Mouse (Mus musculus) MEL (cell line): Measurements from ENCODE around the gene Stx2. TPM values are rescaled to one million over a fixed set of nuclear protein-coding genes. Genes with fewer than 3 reads are reported as not detected.

Experiments used
- DNase-seq: peaks from one replicate; pipeline ENCODE4 v3.0.0; 2011; ENCODE audit warnings: low read depth, low spot score
- H3K27ac ChIP-seq: 2 replicates; pipeline ENCODE4 v1.5.1; 2012; ENCODE audit warnings: low read depth, mild to moderate bottlenecking, control low read depth, low read length, moderate library complexity; ENCODE audit not compliant: control insufficient read depth
- H3K27me3 ChIP-seq, 2 experiments: fragments of 150-350 bp in 1 of 2; sonication (generic) in 1 of 2; 2 replicates each; pipeline ENCODE4 v1.6.1; 2012; ENCODE audit warnings: low read length in 2 of 2, mild to moderate bottlenecking in 2 of 2, improper control_type of control experiment in 1 of 2, moderate library complexity in 1 of 2; ENCODE audit not compliant: insufficient read depth in 2 of 2, control insufficient read depth in 1 of 2
- H3K36me3 ChIP-seq, 2 experiments: 2 replicates each; pipeline ENCODE4 v1.6.1; 2012 to 2014; ENCODE audit warnings: low read length in 2 of 2, improper control_type of control experiment in 1 of 2, inconsistent platforms in 1 of 2, mild to moderate bottlenecking in 1 of 2; ENCODE audit not compliant: insufficient read depth in 2 of 2, control insufficient read depth in 1 of 2
- H3K4me1 ChIP-seq, 2 experiments: fragments of 150-350 bp in 1 of 2; sonication (generic) in 1 of 2; 2 replicates each; pipeline ENCODE4 v1.6.1; 2012; ENCODE audit warnings: low read length in 2 of 2, improper control_type of control experiment in 1 of 2, mild to moderate bottlenecking in 1 of 2; ENCODE audit not compliant: insufficient read depth in 2 of 2, control insufficient read depth in 1 of 2
- H3K4me3 ChIP-seq, 2 experiments: fragments of 150-350 bp in 1 of 2; sonication (generic) in 1 of 2; 2 replicates each; pipeline ENCODE4 v1.5.1; 2012; ENCODE audit warnings: low read depth in 2 of 2, low read length in 2 of 2, mild to moderate bottlenecking in 2 of 2, moderate library complexity in 2 of 2, control low read depth in 1 of 2, improper control_type of control experiment in 1 of 2; ENCODE audit not compliant: control insufficient read depth in 1 of 2, insufficient read depth in 1 of 2
- H3K79me2 ChIP-seq: 2 replicates; pipeline ENCODE4 v1.6.1; 2012; ENCODE audit warnings: mild to moderate bottlenecking, low read length, moderate library complexity; ENCODE audit not compliant: control insufficient read depth, poor library complexity, insufficient read depth
- H3K9ac ChIP-seq: 2 replicates; pipeline ENCODE4 v1.6.1; 2012; ENCODE audit warnings: low read depth, mild to moderate bottlenecking, control low read depth, low read length, moderate library complexity; ENCODE audit not compliant: control insufficient read depth, poor library complexity, severe bottlenecking
- H3K9me3 ChIP-seq: fragments of 150-350 bp; sonication (generic); replicated peaks from 2 replicates; pipeline ENCODE4 v1.6.1; 2012; ENCODE audit warnings: mild to moderate bottlenecking, low read length, improper control_type of control experiment, moderate library complexity; ENCODE audit not compliant: insufficient read depth
- BHLHE40 ChIP-seq: IDR thresholded peaks from 2 replicates; pipeline ENCODE4 v1.6.1; 2012; ENCODE audit warnings: low read depth, mild to moderate bottlenecking, inconsistent platforms, low read length, improper control_type of control experiment, borderline replicate concordance
- CHD1 ChIP-seq: IDR thresholded peaks from 2 replicates; pipeline ENCODE4 v1.6.1; 2012; ENCODE audit warnings: low read depth, mild to moderate bottlenecking, inconsistent platforms, low read length, improper control_type of control experiment
- CHD2 ChIP-seq: IDR thresholded peaks from 2 replicates; pipeline ENCODE4 v1.6.1; 2011; ENCODE audit warnings: low read length, improper control_type of control experiment
- E2F4 ChIP-seq: IDR thresholded peaks from 2 replicates; pipeline ENCODE4 v1.6.1; 2011; ENCODE audit warnings: low read depth, low read length, improper control_type of control experiment, borderline replicate concordance
- ELF1 ChIP-seq: IDR thresholded peaks from 2 replicates; pipeline ENCODE4 v1.6.1; 2014; ENCODE audit warnings: low read depth, mild to moderate bottlenecking, inconsistent platforms, low read length, improper control_type of control experiment, moderate library complexity
- EP300 ChIP-seq, 2 experiments: IDR thresholded peaks; 2 replicates each; pipeline ENCODE4 v1.6.1; 2011; ENCODE audit warnings: improper control_type of control experiment in 2 of 2, low read length in 2 of 2, low read depth in 1 of 2, mild to moderate bottlenecking in 1 of 2
- ETS1 ChIP-seq: IDR thresholded peaks from 2 replicates; pipeline ENCODE4 v1.6.1; 2012; ENCODE audit warnings: low read depth, mild to moderate bottlenecking, inconsistent platforms, low read length, improper control_type of control experiment, moderate library complexity
- GABPA ChIP-seq: IDR thresholded peaks from 2 replicates; pipeline ENCODE4 v1.6.1; 2012; ENCODE audit warnings: low read depth, mild to moderate bottlenecking, inconsistent platforms, low read length, improper control_type of control experiment, moderate library complexity
- HCFC1 ChIP-seq: IDR thresholded peaks from 2 replicates; pipeline ENCODE4 v1.6.1; 2012; ENCODE audit warnings: low read depth, mild to moderate bottlenecking, inconsistent platforms, low read length, improper control_type of control experiment, moderate library complexity
- JUND ChIP-seq: IDR thresholded peaks from 2 replicates; pipeline ENCODE4 v1.6.1; 2011; ENCODE audit warnings: low read depth, mild to moderate bottlenecking, improper control_type of control experiment, low read length
- KAT2A ChIP-seq: conservative IDR thresholded peaks from 2 replicates; pipeline ENCODE4 v1.6.1; 2012; ENCODE audit warnings: low read depth, low read length, improper control_type of control experiment, inconsistent platforms
- MAFK ChIP-seq: IDR thresholded peaks from 2 replicates; pipeline ENCODE4 v1.6.1; 2011; ENCODE audit warnings: low read depth, mild to moderate bottlenecking, low read length, improper control_type of control experiment, borderline replicate concordance
- MAX ChIP-seq: IDR thresholded peaks from 2 replicates; pipeline ENCODE4 v1.6.1; 2011; ENCODE audit warnings: low read length, improper control_type of control experiment
- MAZ ChIP-seq: IDR thresholded peaks from 2 replicates; pipeline ENCODE4 v1.6.1; 2012; ENCODE audit warnings: low read depth, mild to moderate bottlenecking, inconsistent platforms, low read length, improper control_type of control experiment
- MXI1 ChIP-seq: IDR thresholded peaks from 2 replicates; pipeline ENCODE4 v1.6.1; 2011; ENCODE audit warnings: mild to moderate bottlenecking, low read depth, low read length, improper control_type of control experiment
- MYB ChIP-seq: IDR thresholded peaks from 2 replicates; pipeline ENCODE4 v1.6.1; 2011; ENCODE audit warnings: mild to moderate bottlenecking, low read depth, low read length, improper control_type of control experiment
- MYC ChIP-seq: IDR thresholded peaks from 2 replicates; pipeline ENCODE4 v1.6.1; 2011; ENCODE audit warnings: low read depth, mild to moderate bottlenecking, low read length, improper control_type of control experiment, moderate library complexity
- NELFE ChIP-seq: IDR thresholded peaks from 2 replicates; pipeline ENCODE4 v1.6.1; 2011; ENCODE audit warnings: low read depth, low read length, improper control_type of control experiment
- NRF1 ChIP-seq: IDR thresholded peaks from 2 replicates; pipeline ENCODE4 v1.6.1; 2014; ENCODE audit warnings: low read depth, mild to moderate bottlenecking, inconsistent platforms, low read length, improper control_type of control experiment, moderate library complexity; ENCODE audit not compliant: poor library complexity, insufficient read depth, severe bottlenecking
- POLR2A ChIP-seq, 2 experiments: IDR thresholded peaks; 2 replicates each; pipeline ENCODE4 v1.6.1; 2011 to 2012; ENCODE audit warnings: low read length in 2 of 2, mild to moderate bottlenecking in 2 of 2, control low read depth in 1 of 2, improper control_type of control experiment in 1 of 2, low read depth in 1 of 2, moderate library complexity in 1 of 2; ENCODE audit not compliant: control insufficient read depth in 1 of 2, insufficient read depth in 1 of 2, poor library complexity in 1 of 2
- POLR2AphosphoS2 ChIP-seq: IDR thresholded peaks from 2 replicates; pipeline ENCODE4 v1.6.1; 2011; ENCODE audit warnings: low read length, improper control_type of control experiment
- POLR2AphosphoS5 ChIP-seq: IDR thresholded peaks from 2 replicates; pipeline ENCODE4 v1.6.1; 2012; ENCODE audit warnings: low read depth, borderline replicate concordance, mild to moderate bottlenecking, inconsistent platforms, low read length, moderate library complexity, mixed read lengths
- RAD21 ChIP-seq: IDR thresholded peaks from 2 replicates; pipeline ENCODE4 v1.6.1; 2011; ENCODE audit warnings: mild to moderate bottlenecking, low read depth, low read length, improper control_type of control experiment
- RCOR1 ChIP-seq: IDR thresholded peaks from 2 replicates; pipeline ENCODE4 v1.6.1; 2012; ENCODE audit warnings: low read depth, mild to moderate bottlenecking, inconsistent platforms, low read length, improper control_type of control experiment
- SIN3A ChIP-seq: IDR thresholded peaks from 2 replicates; pipeline ENCODE4 v1.6.1; 2012; ENCODE audit warnings: low read length, improper control_type of control experiment, inconsistent platforms
- SMC3 ChIP-seq: IDR thresholded peaks from 2 replicates; pipeline ENCODE4 v1.6.1; 2011; ENCODE audit warnings: low read depth, low read length, improper control_type of control experiment
- TAL1 ChIP-seq: IDR thresholded peaks from 2 replicates; pipeline ENCODE4 v1.6.1; 2012; ENCODE audit warnings: mild to moderate bottlenecking, inconsistent platforms, low read length, moderate library complexity, mixed read lengths
- TBP ChIP-seq: IDR thresholded peaks from 2 replicates; pipeline ENCODE4 v1.8.0; 2011; ENCODE audit warnings: low read depth, low read length, improper control_type of control experiment
- TCF12 ChIP-seq: IDR thresholded peaks from 2 replicates; pipeline ENCODE4 v1.6.1; 2014; ENCODE audit warnings: low read depth, mild to moderate bottlenecking, inconsistent platforms, low read length, improper control_type of control experiment, moderate library complexity
- UBTF ChIP-seq: IDR thresholded peaks from 2 replicates; pipeline ENCODE4 v1.6.1; 2012; ENCODE audit warnings: low read depth, mild to moderate bottlenecking, inconsistent platforms, low read length, improper control_type of control experiment, moderate library complexity, borderline replicate concordance; ENCODE audit not compliant: insufficient read depth
- USF1 ChIP-seq: IDR thresholded peaks from 2 replicates; pipeline ENCODE4 v1.6.1; 2014; ENCODE audit warnings: low read depth, mild to moderate bottlenecking, inconsistent platforms, low read length, improper control_type of control experiment, moderate library complexity
- USF2 ChIP-seq, 2 experiments: IDR thresholded peaks; 2 replicates each; pipeline ENCODE4 v1.6.1; 2011 to 2012; ENCODE audit warnings: improper control_type of control experiment in 2 of 2, low read length in 2 of 2, borderline replicate concordance in 1 of 2, inconsistent platforms in 1 of 2, low read depth in 1 of 2, mild to moderate bottlenecking in 1 of 2; ENCODE audit not compliant: insufficient read depth in 1 of 2
- ZC3H11A ChIP-seq: IDR thresholded peaks from 2 replicates; pipeline ENCODE4 v1.6.1; 2012; ENCODE audit warnings: low read depth, mild to moderate bottlenecking, inconsistent platforms, low read length, improper control_type of control experiment
- ZKSCAN1 ChIP-seq: IDR thresholded peaks from 2 replicates; pipeline ENCODE4 v1.6.1; 2012; ENCODE audit warnings: low read depth, mild to moderate bottlenecking, inconsistent platforms, low read length, improper control_type of control experiment, moderate library complexity
- ZMIZ1 ChIP-seq: IDR thresholded peaks from 2 replicates; pipeline ENCODE4 v1.6.1; 2012; ENCODE audit warnings: low read depth, mild to moderate bottlenecking, inconsistent platforms, low read length, improper control_type of control experiment, moderate library complexity
- ZNF384 ChIP-seq: IDR thresholded peaks from 2 replicates; pipeline ENCODE4 v1.6.1; 2012; ENCODE audit warnings: low read depth, mild to moderate bottlenecking, inconsistent platforms, low read length, improper control_type of control experiment
- polyA plus RNA-seq, 2 experiments: library from polyadenylated mRNA; stranded (reverse) in 1 of 2; unstranded in 1 of 2; fragments of >175 nt in 1 of 2; fragments of >200 nt in 1 of 2; gene quantifications; 2 replicates each; pipeline versions ENCODE4 v1.2.1 to v1.2.4; 2012; ENCODE audit warnings: low replicate concordance in 2 of 2, low read depth in 1 of 2; ENCODE audit not compliant: insufficient read length in 2 of 2, insufficient read depth in 1 of 2, missing spikeins in 1 of 2
- total RNA-seq: library from RNA; depleted of rRNA; stranded (reverse); fragments of 300-350 nt; gene quantifications from 2 replicates; pipeline ENCODE4 v1.2.3, GENCODE M21; 2012

Gene Stx2
- total and polyA plus RNA-seq, 3 experiments, result 84.8 to 97.1 TPM; not detected in 1

GRCm38 (mm10) chr5:129018782-129019489, 10.6 kb upstream of the Stx2 start:
- Histone ChIP-seq H3K9ac (peak overlapping the region; percentile 96), H3K9me3 (no peaks in the 10 kb centered on the region), H3K27ac (peak overlapping the region; percentile 97)
- TF ChIP-seq MAZ (no peak), ELF1 (no peak), POLR2AphosphoS5 (no peak), MXI1 (peak; percentile 69), USF1 (0 out of 2 replicates have a peak, but pooled peaks have one; percentile 16), SMC3 (no peak), RAD21 (no peak), JUND (no peak), NELFE (no peak), MYB (no peak), MAX (peak; percentile 28; the same call in 1 of the 2 replicates), UBTF (no peak), CHD1 (0 out of 2 replicates have a peak, but pooled peaks have one; percentile 53), NRF1 (no peak; the same call in 1 of the 2 replicates), MYC (no peak), HCFC1 (peak; percentile 34; the same call in 1 of the 2 replicates), MAFK (no peak), KAT2A (no peak; the same call in 1 of the 2 replicates), GABPA (no peak), E2F4 (no peak), ZC3H11A (no peak), ZMIZ1 (no peak), TAL1 (peak; percentile 4; the same call in 1 of the 2 replicates), TCF12 (peak; percentile 31; the same call in 1 of the 2 replicates), RCOR1 (no peak), SIN3A (peak; percentile 5), TBP (no peak), USF2 (IDR thresholded peaks at IDR 0.05; ENCODE audit: borderline replicate concordance in 1 of 2, insufficient read depth in 1 of 2, low read depth in 1 of 2, low read length in 2 of 2) (no peak), POLR2AphosphoS2 (no peak), ZKSCAN1 (no peak), ZNF384 (no peak), EP300 (IDR thresholded peaks at IDR 0.05; ENCODE audit: low read depth in 1 of 2, low read length in 2 of 2) (peak; percentile 35 to 47; a peak in 1 of 4 replicates), BHLHE40 (no peak), POLR2A (IDR thresholded peaks at IDR 0.05; ENCODE audit: control insufficient read depth in 1 of 2, insufficient read depth in 1 of 2, low read depth in 1 of 2, low read length in 2 of 2, poor library complexity in 1 of 2) (0 out of 4 replicates have a peak, but pooled peaks of 1 of the 2 experiments have one; percentile 17), CHD2 (no peak), ETS1 (peak; percentile 92)

More at GRCm38 (mm10) chr5:129018782-129019489, 10.6 kb upstream of the Stx2 start:
- DNase-seq, result peak; percentile 83
- H3K79me2 ChIP-seq, result peaks cover 28% of the 10 kb centered on the region
- peaks cover 12 to 13% of the 10 kb centered on the region in 2 experiments for H3K36me3 ChIP-seq
- H3K27me3 ChIP-seq, result no peaks in the 10 kb centered on the region
- peaks cover 3 to 16% of the 10 kb centered on the region in 2 experiments; a peak in 3 of 4 replicates for H3K4me1 ChIP-seq
- H3K4me3 ChIP-seq, result peak overlapping the region; percentile 56 to 68
